Mouse (Mus musculus) stomach, postnatal 0 days (tissue): ENCODE measurements around the gene Cd3eap.

ENCODE experiments used
- CTCF ChIP-seq: IDR thresholded peaks from 2 replicates; pipeline ENCODE4 v1.5.1; 2016; ENCODE audit warnings: antibody characterized with exemption, low read depth, mild to moderate bottlenecking, moderate library complexity
- EP300 ChIP-seq: optimal IDR thresholded peaks from 2 replicates; pipeline ENCODE3; 2016; ENCODE audit warnings: antibody characterized with exemption

DNA sequence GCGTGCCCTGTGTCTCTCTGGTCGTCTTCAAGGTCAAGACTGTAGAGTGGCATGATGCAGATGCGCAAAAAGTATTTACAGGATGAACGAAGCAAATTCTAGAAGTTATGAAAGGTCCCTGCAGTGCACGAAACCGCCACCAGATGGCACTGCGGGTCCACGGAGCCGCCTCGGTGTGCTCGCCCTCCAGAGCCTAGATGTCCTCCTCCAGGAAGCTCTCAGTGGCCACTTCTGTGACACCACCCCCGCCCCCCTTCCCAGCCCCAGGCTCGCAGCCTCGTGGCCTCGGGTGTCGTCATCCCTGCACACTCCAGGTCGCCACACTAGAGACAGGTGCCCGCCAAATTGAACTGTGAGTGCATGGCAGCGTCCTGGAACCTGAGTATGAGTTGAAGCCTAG, 46.1 kb upstream of the Cd3eap start:
- TF ChIP-seq EP300 = no peak
- TF ChIP-seq CTCF = peak; percentile 97
